Mouse (Mus musculus): Measurements from ENCODE around the gene Trio.

Gene Trio

DNA sequence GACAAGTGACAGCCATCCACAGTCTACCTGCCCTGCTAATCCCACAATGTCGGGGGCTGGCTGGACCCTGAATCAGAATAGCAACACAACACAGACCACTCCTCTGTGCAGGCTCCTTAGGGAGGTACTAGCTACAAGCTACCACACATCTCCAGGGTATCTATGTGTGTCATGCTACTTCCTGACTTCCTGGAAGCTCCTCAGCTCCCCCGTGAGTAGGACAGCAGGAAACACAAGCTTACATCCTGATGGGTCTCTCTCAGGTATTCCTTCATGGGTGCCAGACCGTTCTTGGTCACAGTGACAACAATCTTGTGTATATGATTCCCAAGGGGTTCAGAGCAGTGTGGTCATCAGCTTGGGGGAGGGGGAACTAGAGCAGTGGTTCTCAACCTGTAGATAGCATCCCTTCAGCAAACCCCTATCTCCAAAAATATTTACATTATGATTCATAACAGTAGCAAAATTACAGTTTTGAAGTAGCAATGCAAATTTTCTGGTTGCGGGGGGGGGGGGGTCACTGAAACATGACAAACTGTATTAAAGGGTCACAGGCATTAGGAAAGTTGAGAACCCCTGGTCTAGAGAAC, 199.5 kb downstream of the Trio start:
- DNase-seq = no peak

DNA sequence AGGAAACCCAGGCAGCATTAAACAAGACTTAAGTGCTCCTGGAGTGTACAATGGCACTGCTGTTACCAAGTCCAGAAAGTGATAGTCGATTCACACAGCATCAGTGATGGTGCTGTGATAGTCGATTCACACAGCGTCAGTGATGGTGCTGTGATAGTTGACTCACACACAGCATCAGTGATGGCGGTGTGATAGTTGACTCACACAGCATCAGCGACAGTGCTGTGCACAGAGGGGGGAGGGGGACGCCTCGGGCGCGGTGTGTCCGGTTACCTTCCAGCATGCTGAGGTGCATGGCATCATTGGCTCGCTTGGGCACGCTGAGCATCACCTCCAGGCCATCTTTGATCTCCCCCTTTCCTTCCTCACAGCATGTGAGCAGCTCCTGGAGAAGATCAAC, 200.3 kb downstream of the Trio start:
- no peak for DNase-seq

DNA sequence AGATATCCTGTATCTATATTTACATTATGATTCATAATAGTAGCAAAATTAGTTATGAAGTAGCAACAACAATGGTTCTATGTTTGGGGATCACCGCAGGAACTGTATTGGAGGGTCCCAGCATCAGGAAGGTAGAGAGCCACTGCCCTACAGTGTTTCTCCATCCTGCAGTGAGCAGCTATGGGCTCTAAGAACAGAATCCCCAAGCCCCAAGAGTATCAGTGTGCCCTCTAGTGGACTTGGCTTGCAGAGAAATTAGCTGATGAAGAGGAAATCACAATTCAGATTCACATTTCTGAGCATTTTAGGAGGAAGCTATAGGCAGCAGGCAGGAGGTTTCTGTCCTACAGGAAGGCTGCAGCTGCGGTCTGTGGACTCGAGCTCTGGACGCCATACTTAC, 202.1 kb downstream of the Trio start:
- peak; percentile 41 to 47 for DNase-seq

DNA sequence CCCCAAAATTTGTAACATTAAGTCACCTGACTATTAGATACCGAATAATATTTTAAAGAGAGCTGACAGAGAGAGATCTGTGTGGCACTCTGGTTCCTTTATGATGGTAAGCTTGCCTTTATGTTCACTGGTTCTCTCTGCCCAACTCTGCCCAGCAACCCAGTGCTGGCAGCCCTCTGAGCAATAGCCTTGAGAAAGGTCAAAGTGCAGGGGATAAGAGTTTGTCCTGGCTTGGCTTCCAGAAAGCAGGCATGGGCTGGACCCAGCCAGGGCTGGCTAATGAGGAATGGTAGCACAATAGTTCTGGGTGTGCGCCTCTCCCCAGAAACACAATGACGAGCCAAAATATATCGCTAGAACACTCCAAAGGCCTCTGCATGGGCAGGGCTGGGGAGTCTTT, 203.2 kb downstream of the Trio start:
- no peak for DNase-seq

DNA sequence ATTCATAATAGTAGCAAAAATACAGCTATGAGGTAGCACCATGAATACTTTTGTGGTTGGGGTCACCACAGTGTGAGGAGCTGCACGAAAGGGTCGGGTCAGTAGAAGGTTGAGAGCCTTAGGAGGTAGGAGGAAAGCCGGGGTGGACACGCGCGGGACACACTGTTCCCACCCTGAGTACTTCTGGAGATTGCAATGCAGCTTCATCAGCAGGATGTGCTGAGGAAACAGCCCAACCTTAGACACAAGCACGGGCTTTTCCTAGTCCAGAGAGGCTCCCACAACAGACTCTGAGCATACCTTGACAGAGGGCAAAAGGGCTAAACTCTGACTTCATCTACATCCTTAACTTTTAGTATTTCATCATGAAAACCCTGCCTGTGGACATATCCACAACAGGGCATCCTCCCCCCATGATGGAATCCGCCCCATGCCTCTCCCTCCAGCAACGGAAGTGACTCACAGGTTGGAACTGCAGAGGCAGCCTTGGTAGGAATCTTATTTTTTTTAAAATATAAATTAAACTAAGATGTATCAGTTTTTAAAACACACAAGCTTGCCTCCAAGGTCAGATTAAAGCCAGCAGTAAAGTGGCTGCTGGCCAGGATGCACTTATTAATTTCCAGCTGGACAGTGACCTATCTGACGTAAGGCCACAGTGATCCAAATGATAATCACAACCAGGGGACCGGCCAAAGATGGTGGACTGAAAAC, 203.8 kb downstream of the Trio start:
- peak in 1 of 2 experiments; percentile 35 for DNase-seq

DNA sequence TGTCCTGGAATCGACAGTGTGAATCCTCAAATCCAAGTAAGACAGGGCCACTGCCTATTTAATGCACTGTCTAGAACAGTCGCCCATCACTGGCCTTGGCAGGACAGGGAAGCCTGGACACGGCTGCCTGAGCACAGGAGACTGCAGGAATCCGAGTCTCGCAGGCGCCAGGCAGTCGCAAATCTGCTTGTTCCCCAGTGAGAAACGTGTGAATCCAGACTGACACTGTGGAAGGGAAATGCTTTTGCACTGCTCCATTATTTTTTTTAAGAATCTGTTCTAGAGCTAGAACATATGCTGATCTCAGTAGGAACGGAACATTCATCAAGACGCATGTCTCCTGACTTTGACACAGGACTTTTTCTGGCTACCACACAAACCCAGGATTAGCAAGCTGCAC, 208.6 kb downstream of the Trio start:
- DNase-seq = peak in 1 of 2 experiments; percentile 35

DNA sequence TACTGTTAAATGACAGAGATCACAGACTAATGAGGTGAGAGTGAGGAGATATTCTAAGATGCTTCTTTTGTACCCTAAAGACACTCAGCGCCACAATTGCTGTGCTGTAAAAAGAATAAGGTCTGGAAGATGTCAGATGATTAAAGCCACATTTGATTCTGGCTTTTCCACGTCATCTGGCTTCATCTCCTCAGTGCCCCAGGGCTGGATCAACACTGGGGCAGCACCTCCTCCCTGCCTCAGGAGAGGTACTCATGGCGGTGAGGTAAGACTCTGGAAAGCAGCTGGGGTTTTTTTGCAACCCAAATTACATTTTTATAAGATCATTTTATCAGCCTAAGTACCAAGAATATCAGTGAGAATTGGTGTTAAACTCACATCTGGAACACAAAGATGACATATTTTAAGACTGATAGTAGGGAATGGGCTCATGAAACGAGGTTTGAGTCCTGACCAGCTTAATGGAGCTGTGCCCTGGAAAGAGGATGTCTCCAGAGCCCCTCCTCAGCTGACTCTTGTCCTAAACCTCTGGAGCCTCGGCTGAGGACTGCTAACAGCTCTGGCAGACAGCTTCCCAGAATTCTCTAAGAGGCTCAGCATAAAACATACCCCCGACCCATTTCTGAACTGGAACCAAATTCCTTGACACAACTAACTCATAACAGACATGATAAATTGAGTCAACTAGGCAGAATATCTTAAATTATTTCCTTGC, 210.8 kb downstream of the Trio start:
- no peak for DNase-seq

DNA sequence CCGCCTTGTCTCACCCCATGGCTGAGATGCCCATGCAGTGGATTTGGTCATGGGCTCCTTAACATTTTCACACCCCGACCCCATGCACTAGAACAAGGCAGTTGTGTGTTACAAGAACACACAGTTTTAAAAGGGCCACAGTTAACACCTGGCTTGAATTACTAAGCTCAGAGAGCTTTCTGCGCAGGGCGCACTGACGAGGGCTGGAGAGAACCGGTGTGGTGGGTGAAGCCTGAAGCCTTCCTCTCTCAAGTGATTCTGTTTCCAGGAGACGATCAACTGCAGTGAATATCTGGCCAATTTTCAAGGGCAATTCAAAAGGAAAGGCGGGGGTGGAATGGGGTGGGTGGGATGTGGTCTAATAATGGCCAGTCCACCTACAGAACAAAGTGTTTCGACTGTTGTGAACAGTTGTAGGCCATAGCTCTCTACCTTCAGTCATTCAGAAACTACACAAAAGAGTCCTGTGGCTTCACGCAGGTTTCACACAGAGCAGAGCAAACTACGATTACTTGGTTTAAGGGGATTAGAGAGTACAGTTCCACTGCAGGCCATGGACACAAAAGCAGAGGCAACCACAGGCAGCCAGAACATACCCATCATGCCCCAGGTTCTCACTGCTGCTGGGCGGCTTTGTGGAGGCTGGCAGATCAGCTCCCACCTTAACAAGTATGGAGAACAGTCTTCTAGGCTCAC, 214.7 kb downstream of the Trio start:
- no peak for DNase-seq

DNA sequence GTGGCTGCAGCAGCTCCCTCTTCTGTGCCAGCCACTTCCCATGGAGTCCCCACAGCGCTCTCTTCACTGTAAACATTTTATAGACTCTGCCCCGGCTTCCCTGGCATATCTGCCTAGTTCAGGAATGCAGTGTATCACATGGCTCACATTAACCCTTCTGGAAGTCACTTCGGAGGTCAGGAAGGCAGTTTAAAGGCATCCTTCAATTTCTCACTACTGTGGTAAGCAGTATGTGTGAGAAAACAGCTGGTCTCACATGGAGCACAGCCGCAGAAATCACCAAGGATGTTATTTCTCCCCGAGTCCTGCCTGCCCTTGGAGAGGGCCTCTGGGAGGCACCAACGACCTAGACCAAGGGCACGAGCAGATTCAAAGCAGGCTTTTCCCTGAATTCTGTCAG, 215.4 kb downstream of the Trio start:
- no peak for DNase-seq

DNA sequence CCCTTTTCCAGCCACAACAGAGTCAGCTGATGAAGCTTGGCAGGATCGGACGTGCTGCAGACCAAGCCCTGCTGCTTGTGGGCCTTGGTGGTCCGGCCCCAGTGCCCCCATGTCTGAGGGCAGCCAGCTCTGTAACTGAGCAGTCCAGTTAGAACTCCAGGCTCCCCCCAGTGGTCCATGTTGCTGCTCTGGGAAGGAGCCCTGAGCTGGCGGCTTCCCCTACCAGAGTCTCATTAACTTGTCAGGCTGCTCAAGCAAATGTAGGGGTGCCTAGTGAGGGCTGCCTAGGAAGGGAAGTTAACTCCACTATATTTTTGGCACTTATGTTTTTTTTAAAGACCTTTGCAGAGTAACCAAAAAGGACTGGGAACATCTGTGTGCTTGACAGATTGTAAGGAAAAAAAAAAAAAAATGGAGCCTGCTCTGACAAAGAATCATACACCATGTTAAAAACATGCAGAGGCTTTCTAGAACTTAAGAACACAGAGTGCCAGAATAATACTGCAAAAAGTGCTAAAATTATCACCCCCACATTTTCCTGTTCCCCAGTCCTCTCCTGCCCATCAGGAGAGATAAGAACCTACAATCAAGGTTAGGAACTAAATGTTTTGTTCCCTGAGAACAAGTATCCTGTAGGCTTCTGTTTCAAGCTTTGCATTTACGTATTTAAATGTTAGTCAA, 216.9 kb downstream of the Trio start:
- peak; percentile 74 to 84 for DNase-seq

DNA sequence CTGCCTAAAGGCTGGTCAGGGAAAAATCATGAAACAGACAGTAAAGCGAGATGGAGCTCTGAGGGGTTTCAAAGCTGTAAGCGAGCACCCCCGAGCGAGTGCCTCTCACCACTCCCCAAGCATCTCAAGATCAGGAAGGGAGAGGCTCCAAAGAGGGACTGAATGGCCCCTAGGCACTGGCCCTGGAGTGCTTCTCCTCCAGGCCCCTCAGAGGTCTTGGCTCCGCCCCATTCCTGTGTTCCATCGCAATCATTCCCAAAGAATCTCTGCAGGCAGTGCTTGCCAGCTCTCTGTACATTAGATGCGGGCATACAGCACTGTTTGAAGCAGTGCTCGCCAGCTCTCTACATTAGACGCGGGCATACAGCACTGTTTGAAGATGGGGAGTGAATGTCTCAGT, 219.4 kb downstream of the Trio start:
- peak; percentile 49 to 66 for DNase-seq

DNA sequence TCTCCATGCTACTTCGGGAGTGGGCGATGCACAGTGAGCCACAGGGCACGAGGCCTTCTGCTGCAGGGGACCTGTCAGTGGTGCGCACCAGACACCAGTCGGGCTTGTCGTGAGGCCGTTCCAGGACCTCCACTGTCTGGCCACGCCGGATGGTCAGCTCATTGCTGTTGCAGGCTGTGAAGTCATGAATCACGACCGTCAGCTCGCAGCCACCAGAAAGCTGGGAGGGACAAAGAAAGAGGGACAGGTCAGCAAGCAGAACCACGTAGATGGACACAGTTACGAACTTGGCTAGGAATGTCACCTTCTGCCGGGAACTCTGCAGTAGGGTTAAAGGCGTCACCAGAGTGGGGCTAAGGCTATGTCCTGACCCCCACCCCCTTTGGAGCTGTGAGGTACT, 220.0 kb downstream of the Trio start:
- peak; percentile 46 to 61 for DNase-seq

DNA sequence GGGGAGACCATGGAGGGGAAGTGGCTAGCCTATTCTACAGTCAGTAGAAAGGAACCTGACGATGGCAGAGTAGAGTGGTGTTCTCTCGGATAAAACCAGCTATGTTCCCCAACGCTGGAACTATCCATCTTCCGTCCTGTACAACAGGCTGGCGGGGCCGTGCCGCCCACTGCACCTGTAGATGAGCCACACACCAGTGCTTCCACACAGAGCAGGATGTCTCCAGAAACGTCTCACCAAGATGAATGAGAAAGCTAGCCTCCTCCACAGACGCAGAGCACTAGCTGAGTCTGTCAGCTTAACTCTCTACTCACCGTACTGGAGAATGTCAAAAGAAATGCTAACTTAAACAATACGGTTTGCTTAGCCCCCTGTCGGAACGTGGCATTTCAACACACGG, 221.2 kb downstream of the Trio start:
- no peak for DNase-seq

DNA sequence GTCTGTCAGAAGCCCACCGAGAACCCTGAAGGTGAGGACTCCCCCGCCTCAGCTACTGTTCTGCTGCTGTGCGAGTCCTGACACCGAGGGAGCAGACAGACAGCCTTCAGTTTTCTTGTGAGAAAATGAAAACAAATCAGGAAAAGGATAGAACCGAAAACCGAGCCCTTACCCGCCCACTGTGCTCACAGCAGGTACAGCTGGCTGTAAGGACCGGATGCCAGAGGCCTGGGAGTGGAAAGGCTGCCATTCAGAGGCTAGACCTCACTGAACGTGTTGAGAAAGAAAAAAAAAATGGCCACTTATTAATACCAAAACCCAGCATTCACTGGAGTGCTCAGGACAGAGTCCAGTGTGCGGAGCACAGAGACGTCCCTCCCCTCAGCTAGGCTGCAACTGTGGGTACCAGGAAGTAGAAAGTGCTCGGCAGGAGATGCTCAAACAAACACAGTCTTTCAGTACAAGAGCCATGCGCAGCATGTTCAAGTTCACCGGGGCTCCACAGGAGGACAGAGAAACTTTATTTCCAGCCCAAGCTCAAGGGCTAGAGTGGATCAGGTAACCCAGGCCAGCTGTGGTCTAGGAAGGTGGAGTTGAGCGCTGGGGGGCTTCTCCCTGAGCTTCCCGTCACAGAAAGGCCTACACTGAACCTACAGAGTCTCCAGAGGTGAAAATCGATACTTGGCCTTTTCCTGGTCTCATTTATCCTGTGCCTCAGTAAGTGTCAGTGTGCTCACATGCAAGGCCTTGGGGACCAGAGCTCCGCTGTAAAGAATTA, 221.9 kb downstream of the Trio start:
- DNase-seq = no peak

DNA sequence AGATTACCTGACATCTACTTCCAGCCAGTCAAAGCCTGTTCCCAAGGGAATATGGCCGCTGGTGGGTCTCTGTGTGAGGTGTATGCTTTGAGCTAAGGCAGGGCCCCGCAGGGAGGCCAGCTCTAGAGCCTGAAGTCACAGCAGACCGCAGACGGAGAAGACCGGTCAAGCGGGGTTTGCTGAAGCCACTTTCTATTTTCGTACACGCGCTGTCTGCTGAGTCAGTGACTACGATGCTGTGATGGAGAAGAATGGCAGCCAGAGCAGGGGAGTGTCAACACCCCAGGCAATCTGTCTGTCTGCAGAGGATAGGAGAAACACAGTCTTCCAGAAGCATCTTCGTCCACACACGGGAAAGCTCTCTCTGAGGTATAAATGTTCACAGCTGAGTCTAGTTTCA, 223.4 kb downstream of the Trio start:
- DNase-seq = no peak

DNA sequence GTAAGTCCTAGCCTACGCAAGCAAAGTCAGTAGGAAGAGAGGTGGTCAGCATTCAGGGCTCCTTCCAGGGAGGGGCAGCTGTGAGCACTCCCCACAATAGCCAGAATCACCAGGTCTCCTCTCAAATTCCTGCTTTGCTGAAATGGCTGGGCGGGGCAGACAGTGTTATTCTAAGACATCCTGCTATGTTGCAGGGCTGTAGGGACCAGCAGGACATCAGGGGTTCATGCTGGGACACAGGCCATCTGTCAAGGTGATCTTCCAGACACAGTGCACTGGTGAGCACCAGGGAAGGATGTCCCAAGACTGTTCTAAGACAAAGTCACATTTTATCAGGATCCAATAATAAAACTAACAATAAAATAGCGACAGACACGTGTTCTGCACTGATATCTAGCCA, 224.5 kb downstream of the Trio start:
- no peak for DNase-seq

DNA sequence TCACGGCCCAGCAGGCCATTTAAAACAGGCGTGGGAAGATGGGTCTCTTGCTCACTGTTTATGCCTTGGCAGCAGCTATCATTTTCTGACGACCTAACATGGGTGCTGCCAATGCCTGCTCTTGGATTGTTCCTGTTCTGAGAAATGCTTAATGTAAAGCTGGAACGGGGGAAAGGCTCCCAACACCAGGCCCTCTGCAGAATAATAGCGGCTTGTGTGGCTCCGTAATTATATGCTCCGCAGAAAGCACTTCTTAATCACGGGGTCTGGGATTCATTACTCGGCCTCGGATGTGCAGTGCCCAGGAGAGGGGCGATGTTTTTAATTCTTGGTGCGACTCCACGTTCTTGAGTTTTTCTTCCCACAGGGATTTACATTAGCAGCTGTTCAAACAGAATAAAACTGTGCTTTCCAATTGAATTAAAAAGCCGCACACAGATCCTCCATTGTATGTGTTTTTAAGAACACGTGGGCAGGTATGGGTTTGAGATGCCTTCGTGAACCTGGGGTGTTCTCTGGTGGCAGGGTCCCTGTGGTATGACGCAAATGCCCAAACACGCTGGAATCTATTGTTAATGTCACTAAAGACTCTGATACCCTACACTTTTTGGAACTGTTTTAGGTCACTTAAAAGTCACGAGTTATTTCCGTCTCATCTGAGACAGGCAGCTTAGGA, 228.0 kb downstream of the Trio start:
- no peak for DNase-seq

DNA sequence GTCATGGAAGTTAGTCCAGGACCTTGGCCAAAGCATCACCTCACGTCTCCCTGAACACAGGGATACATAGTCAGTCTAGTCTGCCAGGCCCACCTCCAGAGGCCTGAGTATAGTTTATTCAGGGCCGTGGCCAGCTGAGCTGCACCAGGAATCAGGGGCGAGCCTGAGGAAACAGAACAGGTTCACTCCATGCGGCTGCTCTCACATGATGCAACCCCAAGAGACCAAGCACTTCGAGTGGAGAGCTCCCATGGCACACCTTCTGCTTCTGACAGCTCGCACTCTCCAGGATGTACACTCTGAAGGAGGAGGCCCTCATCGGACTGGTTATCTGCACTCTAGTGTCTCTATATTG, 228.8 kb downstream of the Trio start:
- DNase-seq = no peak

DNA sequence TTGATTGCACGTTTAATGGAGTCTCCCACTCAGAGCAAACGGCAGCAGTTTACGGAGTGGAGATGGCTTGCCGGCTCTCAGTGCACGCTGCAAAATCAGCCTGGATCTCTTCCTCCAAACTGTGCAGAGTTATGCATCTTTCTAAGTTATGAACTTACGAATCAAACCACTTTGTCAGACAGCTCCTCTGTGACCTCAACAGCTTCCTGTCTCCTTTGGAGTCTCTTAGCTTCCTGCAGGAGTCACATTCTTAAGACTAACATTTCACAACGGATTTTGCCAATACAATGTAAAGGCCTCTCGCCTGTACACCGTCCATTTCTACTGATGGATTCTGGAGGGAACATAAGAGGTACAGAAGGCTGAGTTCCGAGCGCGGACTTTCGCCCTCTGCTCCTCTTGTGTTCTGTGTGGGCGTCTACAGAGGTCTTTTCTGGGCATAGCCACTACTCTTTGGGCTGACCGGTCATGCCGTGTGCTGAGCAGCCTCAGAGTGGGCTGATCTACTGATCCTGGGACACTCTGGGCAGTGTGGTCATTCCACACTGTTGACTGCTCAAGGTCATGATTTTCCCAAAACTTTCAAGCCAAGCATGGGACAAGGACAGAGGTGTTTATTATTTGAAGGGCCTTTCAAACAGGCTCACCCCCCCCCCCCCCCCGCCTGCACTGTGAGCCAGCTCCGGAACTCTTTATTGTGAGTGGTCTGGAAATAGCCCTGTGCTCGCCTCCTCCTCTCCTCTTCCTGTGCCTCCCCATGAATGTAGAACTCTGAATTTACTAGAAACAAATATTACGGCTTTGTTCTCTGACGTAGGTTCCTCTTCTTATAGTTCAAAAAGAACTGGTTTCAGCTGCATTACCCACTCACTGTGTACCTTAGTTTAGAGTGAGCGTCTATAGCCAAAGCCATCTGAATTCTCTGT, 229.4 kb downstream of the Trio start:
- DNase-seq = no peak

DNA sequence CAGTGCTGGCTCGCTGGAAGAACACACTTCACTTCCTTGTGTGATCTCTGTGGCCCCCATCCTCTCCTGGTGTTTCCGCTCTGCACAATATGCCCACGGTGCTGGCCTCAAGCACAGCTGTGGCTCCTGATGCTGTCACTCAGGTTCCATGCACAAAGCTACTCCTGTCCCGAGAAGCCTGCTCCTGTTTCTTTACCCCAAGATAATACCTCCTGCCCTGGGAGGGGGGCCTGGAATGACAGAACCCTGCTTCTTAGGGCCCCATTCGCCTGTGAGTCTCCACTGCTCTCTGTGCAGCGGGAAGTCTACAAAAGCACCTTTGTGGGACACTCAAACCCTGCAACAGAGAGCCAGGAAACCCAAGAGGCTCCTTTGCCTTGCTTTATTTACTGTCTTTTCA, 232.4 kb downstream of the Trio start:
- no peak for DNase-seq

DNA sequence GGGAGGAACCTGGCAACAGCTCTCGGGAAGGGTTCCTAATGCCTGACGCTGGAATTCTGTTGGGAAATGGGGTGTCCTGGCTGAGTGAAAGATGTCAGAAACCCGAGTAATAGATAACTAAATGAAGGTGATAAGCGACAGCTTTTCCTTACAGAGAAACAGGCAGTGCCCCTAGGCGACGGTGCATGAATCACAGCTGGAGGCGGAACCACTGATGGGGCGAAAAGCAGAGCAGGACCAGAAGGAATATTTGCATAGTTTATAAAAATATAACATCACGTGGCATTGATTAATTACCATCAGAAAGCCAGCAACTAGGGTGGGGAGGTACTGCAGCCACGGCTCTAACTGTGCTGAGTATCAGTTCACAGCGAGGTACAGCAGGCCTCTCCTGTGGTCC, 233.2 kb downstream of the Trio start:
- DNase-seq = no peak

All from kidney, postnatal 4 days (tissue).